Mouse (Mus musculus) liver, postnatal 0 days (tissue): ENCODE data around the gene Foxn3. TPM values are rescaled to one million over a fixed set of nuclear protein-coding genes. Genes with fewer than 3 reads are reported as not detected.

Source experiments
- ATAC-seq: fragments of 200-750 bp; cut with Nextera tagmentation; 2 replicates; pipeline ENCODE4 v1.8.0; 2017; ENCODE audit warnings: mild to moderate bottlenecking, moderate library complexity
- DNase-seq: peaks from one replicate; pipeline ENCODE4 v3.0.0-alpha.2; 2016
- H3K27ac ChIP-seq: fragments of 300-500 bp; sonication (generic); 2 replicates; pipeline ENCODE4 v1.5.1; 2014; ENCODE audit warnings: antibody characterized with exemption, moderate library complexity, mild to moderate bottlenecking, low read depth
- H3K27me3 ChIP-seq: fragments of 300-500 bp; sonication (generic); 2 replicates; pipeline ENCODE4 v1.6.1; 2014; ENCODE audit warnings: low read length, control low read depth, mixed read lengths; ENCODE audit not compliant: insufficient read depth
- H3K36me3 ChIP-seq: fragments of 300-500 bp; sonication (generic); replicated peaks from 2 replicates; pipeline ENCODE4 v1.6.1; 2014; ENCODE audit warnings: mild to moderate bottlenecking, control low read depth, low read length, moderate library complexity, mixed read lengths; ENCODE audit not compliant: insufficient read depth
- H3K4me1 ChIP-seq: fragments of 300-500 bp; sonication (generic); 2 replicates; pipeline ENCODE4 v1.6.1; 2014; ENCODE audit warnings: antibody characterized with exemption, mild to moderate bottlenecking, control low read depth; ENCODE audit not compliant: insufficient read depth
- H3K4me2 ChIP-seq: fragments of 300-500 bp; sonication (generic); 2 replicates; pipeline ENCODE4 v1.6.1; 2014; ENCODE audit warnings: low read depth, mild to moderate bottlenecking, low read length, moderate library complexity, mixed read lengths
- H3K4me3 ChIP-seq: fragments of 300-500 bp; sonication (generic); 2 replicates; pipeline ENCODE4 v1.5.1; 2014; ENCODE audit warnings: low read depth, low read length
- H3K9ac ChIP-seq: fragments of 300-500 bp; sonication (generic); replicated peaks from 2 replicates; pipeline ENCODE4 v1.6.1; 2014; ENCODE audit warnings: mild to moderate bottlenecking, moderate library complexity
- H3K9me3 ChIP-seq: fragments of 300-500 bp; sonication (generic); 2 replicates; pipeline ENCODE4 v1.6.1; 2016; ENCODE audit warnings: mild to moderate bottlenecking, control low read depth, low read length, mixed read lengths
- CTCF ChIP-seq: sonication (generic); IDR thresholded peaks from 2 replicates; pipeline ENCODE4 v1.5.1; 2016; ENCODE audit warnings: antibody characterized with exemption, low read depth
- EP300 ChIP-seq: IDR thresholded peaks from 2 replicates; pipeline ENCODE4 v1.6.1; 2016; ENCODE audit warnings: antibody characterized with exemption, low read depth, mild to moderate bottlenecking
- WGBS: fragments of 180-500 bp; shearing (Covaris S2); extraction: QIAGEN DNeasy Blood & Tissue Kit; methylation state at CpG from one replicate; pipeline ENCODE4 v1.1.7; 2014; ENCODE audit not compliant: insufficient replicate concordance; 5-methylcytosine and 5-hydroxymethylcytosine counted together
- polyA plus RNA-seq: library from polyadenylated mRNA; unstranded; fragments of >200 nt; fragmentation: Nextera tagmentation; extraction: Ambion mirVana; gene quantifications from 2 replicates; pipeline ENCODE4 v1.2.1, GENCODE M21; 2015

Gene Foxn3
- polyA plus RNA-seq, 1 experiment from 2014 or later: 31.2 TPM

DNA sequence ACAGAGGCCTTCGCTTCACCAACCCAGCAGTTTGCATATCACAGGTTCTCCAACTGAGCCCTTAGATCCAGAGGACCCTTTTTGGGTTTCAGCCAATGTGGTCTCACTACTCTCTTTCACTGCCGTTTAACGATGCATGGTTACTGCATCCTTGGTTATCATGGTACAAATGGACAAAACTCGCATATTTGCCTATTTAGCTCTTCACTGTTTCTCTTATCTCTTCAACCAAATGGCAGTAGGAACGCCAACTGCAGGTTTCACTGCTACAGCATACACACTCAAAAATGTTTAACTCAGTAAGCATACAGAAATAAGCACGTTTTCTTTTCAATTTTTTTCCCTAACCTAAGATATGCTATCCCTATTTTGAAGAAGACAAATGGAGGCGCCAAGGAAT, 31.0 kb downstream of the Foxn3 start:
- peaks cover 7% of the 10 kb centered on the region for H3K36me3 ChIP-seq
- TF ChIP-seq EP300 (peak; percentile 70), CTCF (no peak)
- 64% methylated on average over 7 of the region's 7 CpGs for WGBS
- H3K4me3 ChIP-seq: no peak overlapping the region
- peaks cover 4% of the 10 kb centered on the region; the same call in 1 of the 2 replicates for H3K4me1 ChIP-seq
- peaks cover 5% of the 10 kb centered on the region for H3K9me3 ChIP-seq
- no peak overlapping the region for H3K4me2 ChIP-seq
- ATAC-seq (no peak), DNase-seq (no peak)
- H3K27ac ChIP-seq: no peak overlapping the region
- H3K27me3 ChIP-seq: no peaks in the 10 kb centered on the region
- no peak overlapping the region for H3K9ac ChIP-seq

- no peak overlapping the region for H3K9ac ChIP-seq
- 71% methylated on average over 17 of the region's 17 CpGs for WGBS
- H3K4me2 ChIP-seq: no peak overlapping the region
- H3K27ac ChIP-seq: no peak overlapping the region
- H3K4me3 ChIP-seq: no peak overlapping the region
- no peak for TF ChIP-seq EP300
- no peak for TF ChIP-seq CTCF
- peaks cover 10% of the 10 kb centered on the region for H3K4me1 ChIP-seq
- H3K36me3 ChIP-seq: peaks cover 7% of the 10 kb centered on the region
- no peaks in the 10 kb centered on the region for H3K27me3 ChIP-seq
- ATAC-seq (no peak), DNase-seq (no peak)
- no peaks in the 10 kb centered on the region for H3K9me3 ChIP-seq
Measured at GRCm38 (mm10) chr12:99529687-99530411, 33.5 kb downstream of the Foxn3 start.

DNA sequence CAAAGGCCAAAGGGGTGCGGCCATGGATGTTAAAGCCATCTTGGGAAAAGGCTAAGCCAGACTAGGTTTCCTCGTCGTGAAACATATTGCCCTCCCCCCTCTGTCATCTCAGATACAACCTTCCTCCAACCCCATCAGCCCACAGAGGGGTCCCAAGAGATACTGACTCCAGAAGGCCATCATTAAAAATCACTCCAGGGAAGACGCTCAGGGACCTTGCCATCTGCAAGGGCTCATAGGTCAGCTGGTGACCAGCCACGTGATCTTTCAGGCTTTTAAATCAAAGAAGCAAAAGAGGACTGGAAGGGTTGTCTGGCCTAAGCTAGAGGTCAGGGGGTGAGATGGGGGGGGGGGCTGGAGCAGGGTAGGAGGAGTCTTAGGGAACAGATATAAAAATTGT, 34.4 kb downstream of the Foxn3 start:
- H3K36me3 ChIP-seq: peaks cover 6% of the 10 kb centered on the region
- H3K4me3 ChIP-seq: no peak overlapping the region
- 75% methylated on average over 5 of the region's 5 CpGs for whole genome bisulfite sequencing
- H3K27me3 ChIP-seq: no peaks in the 10 kb centered on the region
- no peak overlapping the region for H3K27ac ChIP-seq
- ATAC-seq: no peak
- no peak for DNase-seq
- TF ChIP-seq CTCF: no peak
- TF ChIP-seq EP300: no peak
- no peak overlapping the region for H3K4me2 ChIP-seq
- no peaks in the 10 kb centered on the region for H3K9me3 ChIP-seq
- no peak overlapping the region for H3K9ac ChIP-seq
- peaks cover 10% of the 10 kb centered on the region for H3K4me1 ChIP-seq

DNA sequence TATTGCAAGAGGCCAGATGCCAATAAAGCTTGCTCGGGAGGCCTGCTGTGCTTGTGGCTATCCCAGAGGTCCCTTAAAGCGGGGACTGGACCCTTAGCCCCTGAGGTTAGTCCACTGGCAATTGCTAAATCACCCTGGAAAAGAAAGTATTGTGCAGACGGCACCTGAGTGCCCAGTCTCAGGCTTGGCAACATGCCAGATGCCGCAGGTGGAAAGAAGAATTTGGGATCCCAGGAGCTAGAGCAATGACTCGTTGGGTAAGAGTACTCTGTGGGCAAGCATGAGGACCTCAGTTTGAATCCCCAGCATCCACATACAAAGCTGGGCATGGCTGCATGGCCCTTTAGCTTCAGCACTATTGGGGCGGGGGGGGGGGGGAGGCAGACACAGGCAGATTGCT, 35.9 kb downstream of the Foxn3 start:
- no peak overlapping the region for H3K4me2 ChIP-seq
- no peaks in the 10 kb centered on the region for H3K27me3 ChIP-seq
- TF ChIP-seq EP300: no peak
- TF ChIP-seq CTCF: no peak
- H3K9me3 ChIP-seq: no peaks in the 10 kb centered on the region
- WGBS: 74% methylated on average over 6 of the region's 6 CpGs
- ATAC-seq (no peak), DNase-seq (no peak)
- no peak overlapping the region for H3K4me3 ChIP-seq
- no peaks in the 10 kb centered on the region for H3K36me3 ChIP-seq
- H3K9ac ChIP-seq: no peak overlapping the region
- H3K4me1 ChIP-seq: peaks cover 10% of the 10 kb centered on the region
- no peak overlapping the region for H3K27ac ChIP-seq

DNA sequence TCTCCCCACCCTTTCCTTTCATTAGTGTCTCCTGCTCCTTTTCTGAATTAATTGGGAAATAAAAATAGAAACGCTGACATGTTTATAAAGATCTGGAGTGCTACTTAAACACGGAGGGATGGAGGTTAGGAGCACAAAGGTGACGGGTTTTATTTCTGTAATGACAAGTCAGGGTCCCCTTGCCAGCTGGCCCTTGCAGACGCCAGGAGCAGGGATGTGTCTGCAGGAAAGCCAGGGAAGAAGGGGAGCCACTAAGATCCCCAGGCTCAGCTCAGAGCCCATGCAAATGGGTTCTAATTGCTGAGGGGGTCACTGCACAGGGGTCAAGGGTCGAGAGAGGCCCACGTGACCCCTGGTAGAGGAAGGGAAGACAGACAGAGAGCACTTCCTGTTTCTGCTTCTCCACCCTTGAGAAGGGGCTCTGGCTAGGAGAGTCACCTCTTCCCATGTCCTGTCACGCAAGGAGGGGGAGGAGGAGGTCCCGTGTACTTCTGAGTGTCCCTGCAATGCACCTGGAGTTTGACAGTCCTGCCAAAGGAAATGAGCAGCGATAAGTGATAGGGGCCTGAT, 36.7 kb downstream of the Foxn3 start:
- Histone ChIP-seq H3K4me1 (peaks cover 10% of the 10 kb centered on the region), H3K9me3 (no peaks in the 10 kb centered on the region), H3K27me3 (no peaks in the 10 kb centered on the region), H3K36me3 (no peaks in the 10 kb centered on the region), H3K9ac (no peak overlapping the region), H3K4me3 (no peak overlapping the region), H3K4me2 (no peak overlapping the region), H3K27ac (no peak overlapping the region)
- TF ChIP-seq EP300: no peak
- no peak for TF ChIP-seq CTCF
- no peak for ATAC-seq
- 60% methylated on average over 9 of the region's 9 CpGs for WGBS
- no peak for DNase-seq

- 78% methylated on average over 2 of the region's 2 CpGs for WGBS
- Histone ChIP-seq H3K27ac (no peak overlapping the region), H3K4me2 (no peak overlapping the region), H3K4me1 (peaks cover 6% of the 10 kb centered on the region), H3K9ac (no peak overlapping the region), H3K4me3 (no peak overlapping the region), H3K27me3 (no peaks in the 10 kb centered on the region), H3K9me3 (no peaks in the 10 kb centered on the region), H3K36me3 (no peaks in the 10 kb centered on the region)
- TF ChIP-seq EP300: no peak
- no peak for TF ChIP-seq CTCF
- no peak for DNase-seq
- no peak for ATAC-seq
Measured at GRCm38 (mm10) chr12:99522882-99523281, 40.5 kb downstream of the Foxn3 start.
